Mouse (Mus musculus) frontal cortex, postnatal 36 days (tissue): ENCODE measurements around the gene Anks1b.

ENCODE experiments used
- DNase-seq, 2 experiments: peaks; one replicate each; pipeline ENCODE4 v3.0.0; 2022; ENCODE audit warnings: low spot score in 2 of 2

Gene Anks1b

GRCm38 (mm10) chr10:90169941-90170580, 296.8 kb downstream of the Anks1b start:
- DNase-seq, result peak; percentile 10 to 20

DNA sequence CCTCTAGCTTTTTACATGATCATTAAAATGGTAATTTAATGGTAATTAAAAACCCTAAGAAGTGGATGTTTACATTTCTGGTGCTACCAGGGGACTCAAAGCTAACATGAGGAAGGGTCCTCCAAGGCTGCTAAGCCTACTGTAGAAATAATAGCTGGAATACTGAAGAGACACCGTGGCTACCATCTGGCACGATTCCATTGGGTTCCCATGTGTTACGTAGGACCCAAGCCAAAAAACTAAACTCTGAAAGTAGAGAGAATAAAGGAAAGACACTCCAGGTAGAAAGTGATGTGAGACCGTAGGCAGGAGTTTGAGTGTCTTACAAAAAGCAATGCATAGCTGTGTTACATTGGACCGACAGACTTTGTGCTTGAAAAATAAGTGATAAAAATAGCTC, 317.1 kb downstream of the Anks1b start:
- DNase-seq, result no peak

GRCm38 (mm10) chr10:90196936-90197335, 323.6 kb downstream of the Anks1b start:
- no peak for DNase-seq

DNA sequence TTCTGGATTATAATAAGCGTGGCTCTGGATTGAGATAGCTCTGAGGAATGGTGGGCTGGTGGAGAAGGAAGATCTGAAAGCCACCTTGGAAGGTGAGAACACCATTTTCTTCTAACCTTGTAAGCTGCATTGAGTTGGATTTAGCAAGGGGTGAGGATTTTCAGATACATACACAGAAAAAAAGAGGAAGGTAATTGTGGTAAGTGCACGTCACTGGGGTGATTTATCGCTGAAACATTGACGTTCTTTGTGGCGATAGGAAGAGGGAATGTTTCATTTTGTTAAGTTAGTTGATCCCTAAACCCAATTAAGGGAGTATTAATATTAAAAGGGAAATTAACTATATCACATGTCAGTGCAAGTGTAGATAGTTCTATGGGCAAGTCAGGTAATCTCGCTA, 336.7 kb downstream of the Anks1b start:
- DNase-seq, result no peak

GRCm38 (mm10) chr10:90220470-90220869, 347.2 kb downstream of the Anks1b start:
- no peak for DNase-seq

GRCm38 (mm10) chr10:90222793-90223495, 349.6 kb downstream of the Anks1b start:
- no peak for DNase-seq

DNA sequence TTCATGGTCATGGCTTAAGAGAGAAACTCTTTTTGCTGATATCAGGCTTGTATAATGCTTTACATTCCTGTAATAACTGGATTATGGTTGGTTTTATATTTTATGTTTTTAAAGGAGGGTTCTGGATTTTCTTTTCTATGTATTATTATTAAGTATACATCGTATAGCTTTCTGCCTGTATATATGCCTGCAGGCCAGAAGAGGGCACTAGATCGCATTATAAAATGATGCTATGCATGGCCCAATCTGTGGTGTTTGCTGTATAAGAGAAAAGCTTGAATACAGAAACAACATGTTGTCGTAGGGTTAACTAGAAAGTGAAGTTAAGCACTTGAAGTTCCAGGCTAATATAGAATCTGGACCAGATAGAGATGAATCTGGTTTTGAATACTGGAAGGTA, 362.0 kb downstream of the Anks1b start:
- no peak for DNase-seq

GRCm38 (mm10) chr10:90237290-90237689, 364.0 kb downstream of the Anks1b start:
- DNase-seq, result no peak

DNA sequence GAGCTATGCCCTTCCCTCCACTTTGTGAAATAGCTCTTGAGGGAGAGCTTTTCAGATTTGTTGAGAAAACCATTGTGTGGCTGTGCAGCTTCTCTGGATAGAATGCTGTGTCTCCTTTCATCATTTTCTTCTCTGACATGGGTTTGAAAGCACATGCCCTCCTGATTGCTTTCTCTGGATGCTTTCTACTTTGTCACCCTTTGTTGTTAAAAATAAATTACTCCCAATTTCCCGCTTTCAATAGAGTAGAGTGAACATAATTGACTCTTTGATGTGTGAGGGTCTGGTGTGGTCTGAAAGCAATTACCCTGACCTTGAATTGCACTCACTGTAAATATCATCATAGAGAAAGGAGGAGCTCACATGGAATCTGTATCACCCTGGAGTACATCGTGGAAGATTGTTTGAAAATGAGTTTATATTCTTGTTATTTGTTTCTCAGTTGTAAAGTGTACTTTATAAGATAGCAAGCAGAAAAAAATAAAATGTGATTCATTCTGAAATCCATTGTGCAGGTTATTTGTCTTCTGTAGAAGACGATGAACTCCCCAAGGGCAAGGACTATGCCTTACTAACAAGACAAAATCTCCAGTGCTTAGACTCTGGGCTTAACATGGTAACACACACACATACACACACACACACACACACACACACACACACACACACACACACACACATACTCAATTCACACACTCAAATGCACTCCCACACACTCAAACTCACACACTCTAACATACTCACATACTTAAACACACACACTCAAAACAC, 385.8 kb downstream of the Anks1b start:
- no peak for DNase-seq

GRCm38 (mm10) chr10:90271321-90271720, 398.0 kb downstream of the Anks1b start:
- no peak for DNase-seq

DNA sequence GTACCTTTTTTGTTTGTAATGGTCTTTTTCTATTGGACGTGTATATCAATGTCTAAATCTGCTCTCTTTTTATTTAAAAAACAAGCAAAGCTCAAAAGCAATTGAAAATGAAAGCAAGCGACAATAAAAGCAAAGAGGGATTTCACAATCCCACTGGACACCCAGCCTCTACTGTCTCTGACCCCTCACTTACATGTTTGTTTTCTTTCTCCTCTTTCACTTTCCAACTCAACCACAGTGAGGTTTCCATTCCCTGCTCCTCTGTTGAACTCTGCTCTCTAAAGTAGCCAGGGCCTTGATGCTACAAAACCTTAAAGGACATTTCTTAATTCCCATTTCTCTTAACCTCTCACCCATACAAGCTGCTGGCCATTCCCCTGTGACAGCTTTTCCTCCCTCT, 400.0 kb downstream of the Anks1b start:
- DNase-seq, result no peak

GRCm38 (mm10) chr10:90286589-90286988, 413.3 kb downstream of the Anks1b start:
- DNase-seq, result no peak

DNA sequence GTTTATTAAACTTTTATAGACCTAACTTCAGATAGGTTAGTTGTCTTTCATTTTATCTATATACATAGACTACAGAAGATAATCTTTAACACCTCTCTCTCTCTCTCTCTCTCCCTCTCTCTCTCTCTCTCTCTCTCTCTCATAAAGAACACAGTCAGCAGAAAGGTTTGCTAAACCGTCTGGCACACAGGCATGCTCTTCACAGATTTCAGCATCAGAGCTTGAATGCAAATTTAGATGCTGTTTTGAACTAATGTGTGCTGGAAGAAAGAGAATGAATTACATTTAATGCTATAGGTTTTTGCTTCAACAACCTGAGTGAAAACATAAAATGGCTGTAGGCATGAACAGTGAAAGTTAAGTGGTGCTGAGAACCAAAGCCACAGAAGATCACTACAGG, 429.9 kb downstream of the Anks1b start:
- DNase-seq, result no peak

DNA sequence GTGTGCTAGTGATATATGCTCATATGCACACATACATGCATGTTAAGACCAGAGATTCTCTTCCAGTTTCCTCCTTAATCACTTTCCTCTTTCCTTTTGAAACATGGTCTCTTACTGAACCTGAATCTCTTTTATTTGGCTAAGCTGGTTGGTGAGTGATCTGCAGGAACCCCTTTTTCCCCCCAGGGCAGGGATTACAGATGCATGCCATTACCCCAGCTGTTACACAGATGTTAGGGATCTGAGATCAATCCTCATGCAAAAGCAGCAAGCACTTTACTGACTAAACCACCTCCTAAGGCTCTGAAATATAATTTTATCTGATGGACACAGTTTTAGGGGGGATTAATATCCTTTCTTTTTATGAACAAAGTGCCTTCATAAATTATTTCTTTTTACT, 432.8 kb downstream of the Anks1b start:
- no peak for DNase-seq

DNA sequence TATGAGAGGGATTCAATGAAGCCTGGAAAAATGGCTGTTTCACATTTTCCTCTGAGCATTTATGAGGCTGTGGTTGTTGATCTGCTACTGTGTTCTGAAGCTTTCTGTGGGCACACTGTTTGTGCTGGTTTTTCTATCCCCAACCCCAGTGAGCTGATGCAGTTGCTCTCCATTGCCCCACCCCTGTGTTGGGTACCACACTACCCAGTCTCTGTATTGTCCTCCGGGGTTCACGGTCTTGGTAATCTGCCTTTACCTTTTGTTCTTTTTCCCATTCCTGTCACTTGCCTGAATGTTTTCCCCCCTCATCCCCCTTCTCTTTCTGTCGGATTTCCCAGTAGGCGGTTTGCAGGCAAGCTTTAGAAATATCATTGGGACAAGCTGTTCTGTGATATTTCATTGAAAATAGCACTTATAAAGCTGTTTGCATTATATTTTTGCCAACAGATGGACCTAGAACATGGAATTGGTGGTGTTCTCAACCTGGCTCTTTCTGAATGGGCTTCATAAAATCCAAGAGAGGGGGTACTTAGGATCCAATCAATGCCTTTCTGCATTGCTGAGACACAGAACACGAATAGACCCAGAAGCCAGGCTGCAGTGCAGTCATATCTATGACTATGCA, 434.7 kb downstream of the Anks1b start:
- DNase-seq, result peak; percentile 48 to 49

GRCm38 (mm10) chr10:90329781-90330180, 456.5 kb downstream of the Anks1b start:
- DNase-seq, result no peak

DNA sequence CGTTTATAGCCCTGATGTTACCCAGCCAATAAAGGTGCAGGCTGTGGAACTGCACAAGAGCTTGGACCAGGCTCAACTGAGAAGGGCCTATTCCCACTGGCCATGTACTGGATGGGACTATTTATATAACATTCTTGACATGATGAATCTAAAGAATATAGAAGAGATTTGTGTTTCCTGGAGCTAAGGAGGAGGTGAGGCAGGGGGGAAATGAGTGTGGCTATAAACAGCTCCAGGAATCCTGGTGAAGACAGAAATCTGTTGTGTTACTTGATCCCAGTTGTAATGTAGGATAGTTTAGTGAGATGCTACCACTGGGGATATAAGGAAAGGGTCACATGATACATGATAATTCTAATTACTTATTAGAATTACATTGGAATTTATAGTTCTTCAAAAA, 472.1 kb downstream of the Anks1b start:
- peak; percentile 10 to 39 for DNase-seq

GRCm38 (mm10) chr10:90356258-90356657, 482.9 kb downstream of the Anks1b start:
- DNase-seq, result no peak

GRCm38 (mm10) chr10:90357169-90357907, 484.0 kb downstream of the Anks1b start:
- DNase-seq, result no peak

DNA sequence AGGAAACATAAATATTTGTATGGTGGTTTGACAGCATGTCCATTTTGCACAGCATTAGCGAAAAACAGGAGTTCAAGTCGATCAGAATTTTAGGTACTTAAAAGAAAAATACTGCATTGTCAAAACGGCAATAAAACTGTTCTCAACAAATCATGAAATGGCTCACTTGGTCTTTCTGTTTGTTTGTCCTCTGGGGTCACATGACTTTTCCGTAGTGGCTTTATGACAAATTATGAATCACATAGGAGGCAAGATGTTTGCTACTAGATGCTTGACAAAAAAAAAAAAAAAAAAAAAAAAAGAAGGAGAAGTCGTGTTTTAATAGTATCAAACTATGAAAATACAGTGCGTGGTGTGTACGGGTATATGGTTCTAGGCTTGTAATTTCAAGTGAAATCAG, 495.7 kb downstream of the Anks1b start:
- DNase-seq, result no peak

GRCm38 (mm10) chr10:90370751-90371150, 497.4 kb downstream of the Anks1b start:
- DNase-seq, result no peak

DNA sequence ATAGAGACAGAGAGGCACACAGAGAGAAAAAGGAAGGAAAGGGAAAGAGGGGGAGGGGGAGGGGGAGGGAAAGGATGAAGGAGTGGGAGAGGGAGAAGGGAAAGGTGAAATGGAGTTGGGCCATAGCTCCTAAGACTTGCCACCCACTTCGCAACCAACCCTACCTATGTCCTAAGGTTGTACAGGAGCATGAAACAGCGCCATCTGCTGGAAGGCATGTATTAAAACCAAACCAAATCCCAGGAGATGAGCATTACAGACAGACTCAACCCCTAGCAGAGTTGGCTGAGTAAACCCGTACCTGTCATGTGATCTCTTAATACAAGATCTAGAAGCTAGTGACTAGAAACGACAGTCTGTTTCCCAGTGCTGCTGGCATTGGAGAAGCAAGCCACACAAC, 500.2 kb downstream of the Anks1b start:
- DNase-seq, result peak in 1 of 2 experiments; percentile 16
